Mouse (Mus musculus): ENCODE measurements around the gene Rab11fip4.

The Rab11fip4 gene

DNA sequence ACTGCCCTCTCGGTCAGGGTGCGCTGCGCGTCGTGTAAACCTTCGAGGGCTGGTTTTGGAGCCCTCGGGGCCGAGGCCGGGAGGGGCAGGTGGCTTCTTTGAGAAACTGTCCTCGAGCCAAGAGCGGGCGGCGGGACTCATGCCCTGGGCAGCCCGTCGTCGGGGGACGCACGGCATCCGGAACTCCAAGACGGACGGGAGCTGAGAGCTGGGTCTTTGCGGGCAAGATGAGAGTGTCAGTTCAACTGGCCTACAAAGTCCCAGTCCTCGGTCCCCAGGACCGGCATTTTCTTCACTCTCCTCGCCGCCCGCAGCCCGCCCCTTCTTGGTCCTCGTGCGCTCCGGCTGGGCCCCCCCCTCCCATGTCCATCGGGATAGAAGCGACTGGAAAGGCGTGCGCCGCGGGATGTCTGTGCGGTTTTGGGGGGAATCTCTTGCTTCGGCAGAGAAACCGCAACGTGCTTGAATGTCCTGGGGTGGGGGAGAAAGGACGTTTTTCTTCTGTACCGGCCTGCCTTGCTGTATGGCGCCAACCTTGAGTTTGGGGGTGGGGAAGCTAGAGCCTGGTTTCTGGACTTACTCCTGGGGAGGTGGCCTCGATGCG lies 120.9 kb downstream of the Rab11fip4 start:
- no peak for DNase-seq (ENCODE audit: low read depth, low spot score)

GRCm38 (mm10) chr11:79713184-79713583 lies 122.2 kb downstream of the Rab11fip4 start:
- no peak for DNase-seq (ENCODE audit: low read depth, low spot score)

DNA sequence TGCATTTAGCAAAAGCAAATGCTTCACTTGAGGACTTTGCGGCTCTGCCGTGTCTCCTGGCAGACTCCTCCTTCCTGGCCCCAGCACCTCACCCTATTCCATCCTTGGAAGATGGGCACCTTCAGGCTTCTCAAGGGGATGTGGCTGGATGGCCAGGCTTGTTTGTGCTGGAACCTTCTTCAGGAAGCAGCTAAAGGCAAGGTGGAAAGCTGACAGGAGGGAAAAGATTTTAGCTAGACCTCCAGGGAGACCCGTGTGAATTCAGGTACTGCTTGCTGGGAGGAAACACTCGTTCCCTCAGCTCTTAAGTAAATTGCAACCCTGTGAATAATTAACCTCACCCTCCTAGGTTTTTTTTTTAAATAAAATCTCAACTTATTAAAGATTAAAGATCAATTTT lies 122.7 kb downstream of the Rab11fip4 start:
- DNase-seq (ENCODE audit: low read depth, low spot score) = no peak

DNA sequence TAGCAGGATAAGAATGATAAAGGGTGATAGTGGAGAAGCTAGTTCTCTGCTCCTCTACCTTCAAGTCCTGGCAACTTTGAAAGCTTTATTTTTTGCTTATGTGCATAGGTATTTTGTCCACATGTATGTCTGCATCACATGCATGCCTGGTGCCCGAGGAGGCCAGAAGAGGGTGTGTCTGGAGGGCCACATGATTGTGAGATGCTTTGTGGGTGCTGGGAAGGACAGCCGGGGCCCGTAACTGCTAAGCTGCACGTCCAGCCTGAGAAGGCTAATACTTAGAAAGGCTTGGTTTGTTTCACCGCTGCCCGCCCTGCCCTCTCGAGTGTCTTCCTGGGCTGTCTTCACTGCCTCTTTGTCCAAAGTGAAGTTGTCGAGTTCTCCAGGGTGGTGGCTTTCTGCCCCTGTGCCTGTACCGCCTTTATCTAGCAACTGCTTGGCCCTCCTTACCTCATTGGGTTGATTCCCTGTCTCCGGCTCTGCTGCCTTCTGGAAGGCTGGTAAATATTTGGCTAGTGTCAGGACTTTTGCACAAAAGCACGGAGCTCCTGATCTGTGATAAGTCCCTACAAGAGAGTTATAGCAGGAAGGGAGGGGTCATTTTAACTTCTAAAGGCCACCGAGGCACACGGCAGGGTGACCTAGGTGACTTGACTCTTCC lies 123.2 kb downstream of the Rab11fip4 start:
- DNase-seq (ENCODE audit: low read depth, low spot score) = no peak

DNA sequence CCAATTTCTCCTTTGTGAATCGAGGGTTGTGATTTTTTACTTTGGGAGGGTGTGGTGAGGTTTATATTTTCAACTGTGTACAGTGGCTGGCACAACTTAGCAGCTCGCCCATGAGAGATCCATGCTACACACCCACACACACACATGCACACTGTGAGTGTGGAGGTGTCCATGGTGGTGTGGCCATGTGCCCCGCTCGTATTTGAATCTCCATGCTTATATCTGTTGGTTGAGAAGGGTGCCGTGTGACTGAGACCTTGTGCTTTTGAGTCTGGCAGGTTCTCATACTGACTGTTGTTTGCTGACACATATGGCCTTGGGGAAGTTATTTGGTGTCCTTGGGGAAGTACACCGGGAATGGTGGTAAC lies 123.7 kb downstream of the Rab11fip4 start:
- no peak for DNase-seq (ENCODE audit: low read depth, low spot score)

DNA sequence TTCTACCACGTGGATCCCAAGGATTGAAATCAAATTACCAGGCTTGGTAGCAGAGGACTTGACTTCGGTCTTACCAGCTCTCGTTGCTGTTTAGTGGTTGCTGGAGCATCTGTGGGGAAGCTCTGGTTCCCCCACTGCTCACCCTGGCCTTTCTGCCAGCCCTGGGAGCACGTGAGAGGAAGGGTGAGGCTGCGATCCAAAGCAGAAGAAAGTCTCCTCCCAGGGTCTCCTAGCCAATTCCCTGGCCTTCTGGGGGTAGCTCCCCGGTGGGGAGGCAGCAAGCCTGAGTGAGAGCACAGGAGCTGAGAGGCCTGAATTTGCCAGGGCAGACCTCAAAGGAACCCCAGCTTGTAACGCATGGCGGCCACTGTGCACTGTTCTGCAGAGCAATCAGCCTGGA lies 124.3 kb downstream of the Rab11fip4 start:
- DNase-seq (ENCODE audit: low read depth, low spot score) = no peak

- DNase-seq (ENCODE audit: low read depth, low spot score) = no peak
Observed at GRCm38 (mm10) chr11:79715733-79716452, 124.9 kb downstream of the Rab11fip4 start.

DNA sequence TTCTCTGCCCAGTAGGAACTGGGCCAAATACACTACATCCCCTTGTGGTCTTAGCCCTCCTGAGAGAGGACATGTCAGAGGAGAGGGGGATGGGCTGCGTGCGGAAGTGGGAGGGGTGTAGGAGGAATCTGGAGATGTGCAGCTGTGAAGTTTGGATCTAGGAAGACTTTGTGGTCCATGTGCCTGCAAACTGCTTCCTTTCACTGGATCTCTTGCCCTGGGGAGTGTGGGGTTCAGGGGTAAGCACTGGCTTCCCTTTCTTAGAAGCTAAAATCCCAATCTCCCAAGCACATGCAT lies 125.4 kb downstream of the Rab11fip4 start:
- no peak for DNase-seq (ENCODE audit: low read depth, low spot score)

GRCm38 (mm10) chr11:79717271-79717670 lies 126.3 kb downstream of the Rab11fip4 start:
- DNase-seq (ENCODE audit: low read depth, low spot score) = no peak

GRCm38 (mm10) chr11:79717801-79718200 lies 126.8 kb downstream of the Rab11fip4 start:
- no peak for DNase-seq (ENCODE audit: low read depth, low spot score)

DNA sequence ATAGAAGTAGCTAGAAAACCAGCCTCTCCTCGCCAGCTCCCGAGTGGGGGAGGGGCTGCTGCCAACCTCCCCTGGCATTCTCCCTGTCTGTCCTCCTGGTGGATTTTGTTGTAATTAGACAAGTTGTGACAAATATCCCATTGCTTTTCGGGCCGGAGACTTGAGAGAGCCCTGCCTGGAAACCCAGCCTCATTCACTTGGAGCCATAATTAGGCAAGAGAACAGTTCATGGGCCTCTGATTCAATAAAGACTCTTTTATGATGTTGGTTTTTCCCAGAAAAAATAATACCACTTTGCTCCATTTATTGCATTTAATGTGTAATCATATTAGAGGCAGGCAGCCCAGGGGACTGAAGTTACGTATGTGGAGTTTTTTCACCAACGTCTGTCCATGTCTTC lies 127.2 kb downstream of the Rab11fip4 start:
- no peak for DNase-seq (ENCODE audit: low read depth, low spot score)

DNA sequence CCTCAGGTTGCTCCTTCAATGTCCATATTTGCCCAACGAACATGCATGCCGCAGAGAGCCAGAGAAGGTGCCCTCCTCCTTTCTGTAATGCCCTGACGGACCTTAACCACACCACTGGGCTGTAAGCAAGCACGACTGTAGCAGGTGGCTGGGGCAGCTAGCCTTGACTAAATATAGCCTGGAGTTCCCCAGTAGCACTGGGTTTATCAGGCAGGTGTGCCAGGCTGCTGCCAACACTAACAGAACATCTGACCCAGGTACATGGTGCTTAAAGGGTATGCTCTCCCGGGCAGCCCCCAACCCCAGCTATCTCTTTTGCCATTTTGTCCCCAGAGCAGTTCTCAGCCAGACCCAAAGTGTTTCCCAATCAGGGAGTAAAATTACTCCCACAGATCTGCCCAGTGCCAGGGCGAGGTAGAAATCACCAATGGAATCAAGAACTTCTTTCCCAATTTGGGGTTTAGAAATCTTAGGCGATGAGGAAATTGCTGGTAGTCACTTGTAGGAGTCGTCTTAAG lies 127.9 kb downstream of the Rab11fip4 start:
- DNase-seq (ENCODE audit: low read depth, low spot score) = no peak

DNA sequence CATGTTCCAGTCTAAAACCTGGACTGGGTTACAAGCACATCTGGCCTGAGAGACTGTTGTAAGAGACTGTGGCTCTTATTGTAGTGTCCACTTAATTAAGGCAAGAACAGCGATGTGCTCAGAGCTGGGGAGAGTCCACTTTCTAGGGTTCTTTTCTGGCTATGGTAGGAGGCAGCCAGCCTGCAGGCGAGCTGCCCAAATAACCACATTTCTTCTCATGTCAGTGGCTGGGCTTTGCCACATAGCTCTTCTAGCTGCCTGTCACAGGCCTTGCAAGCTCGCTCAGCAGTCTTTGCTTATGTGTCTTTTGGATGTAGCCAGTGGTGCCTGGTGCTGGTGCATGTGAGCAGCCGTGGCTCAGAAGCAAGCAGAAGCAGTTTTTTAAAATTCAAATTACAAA lies 129.7 kb downstream of the Rab11fip4 start:
- no peak for DNase-seq (ENCODE audit: low read depth, low spot score)

DNA sequence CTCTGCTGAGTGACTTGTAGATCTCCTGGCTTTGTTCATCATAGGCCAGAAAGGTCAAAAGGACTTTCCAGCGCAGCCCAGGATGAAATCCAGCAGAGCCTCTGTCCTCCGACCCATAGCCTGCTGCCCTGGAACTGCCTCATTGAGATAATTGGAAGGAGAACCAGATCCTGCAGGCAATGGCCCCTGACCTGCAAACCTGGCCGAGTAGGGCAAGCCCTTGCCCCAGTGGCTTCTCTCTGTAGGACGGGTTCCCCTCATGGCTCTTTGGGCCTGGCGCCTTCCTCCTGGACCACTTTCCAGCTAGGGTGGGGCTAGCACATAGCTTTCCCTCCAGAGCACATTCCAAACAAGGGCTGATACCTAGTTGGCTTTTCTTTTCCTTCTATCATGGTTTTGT lies 131.8 kb downstream of the Rab11fip4 start:
- DNase-seq (ENCODE audit: low read depth, low spot score) = no peak

GRCm38 (mm10) chr11:79725005-79725404 lies 134.0 kb downstream of the Rab11fip4 start:
- no peak for DNase-seq (ENCODE audit: low read depth, low spot score)

GRCm38 (mm10) chr11:79729231-79730047 lies 138.4 kb downstream of the Rab11fip4 start:
- DNase-seq (ENCODE audit: low read depth, low spot score) = no peak

GRCm38 (mm10) chr11:79730462-79730861 lies 139.4 kb downstream of the Rab11fip4 start:
- DNase-seq (ENCODE audit: low read depth, low spot score) = no peak

DNA sequence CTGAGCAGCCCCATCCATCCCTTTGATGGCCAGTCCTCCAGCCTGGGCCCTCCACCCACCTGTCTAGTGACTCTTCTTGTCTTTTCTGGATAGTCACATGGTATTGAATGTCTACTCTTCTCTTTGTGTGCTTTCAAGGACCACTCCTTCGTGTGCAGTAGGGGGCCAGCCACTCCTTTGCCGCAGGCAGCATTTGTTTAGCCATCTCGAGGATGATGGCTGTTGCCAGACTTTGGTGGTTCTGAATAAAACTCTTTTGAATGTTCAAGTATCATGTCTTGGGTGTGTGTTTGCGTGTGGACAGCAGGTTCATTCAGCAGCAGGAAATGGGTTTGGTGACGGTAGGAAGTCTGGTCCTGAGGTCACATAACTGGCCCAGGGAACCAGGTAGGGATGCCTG lies 140.5 kb downstream of the Rab11fip4 start:
- DNase-seq (ENCODE audit: low read depth, low spot score) = no peak

GRCm38 (mm10) chr11:79733013-79733412 lies 142.0 kb downstream of the Rab11fip4 start:
- DNase-seq (ENCODE audit: low read depth, low spot score) = no peak

GRCm38 (mm10) chr11:79736232-79737006 lies 145.4 kb downstream of the Rab11fip4 start:
- peak; percentile 17 for DNase-seq (ENCODE audit: low read depth, low spot score)

DNA sequence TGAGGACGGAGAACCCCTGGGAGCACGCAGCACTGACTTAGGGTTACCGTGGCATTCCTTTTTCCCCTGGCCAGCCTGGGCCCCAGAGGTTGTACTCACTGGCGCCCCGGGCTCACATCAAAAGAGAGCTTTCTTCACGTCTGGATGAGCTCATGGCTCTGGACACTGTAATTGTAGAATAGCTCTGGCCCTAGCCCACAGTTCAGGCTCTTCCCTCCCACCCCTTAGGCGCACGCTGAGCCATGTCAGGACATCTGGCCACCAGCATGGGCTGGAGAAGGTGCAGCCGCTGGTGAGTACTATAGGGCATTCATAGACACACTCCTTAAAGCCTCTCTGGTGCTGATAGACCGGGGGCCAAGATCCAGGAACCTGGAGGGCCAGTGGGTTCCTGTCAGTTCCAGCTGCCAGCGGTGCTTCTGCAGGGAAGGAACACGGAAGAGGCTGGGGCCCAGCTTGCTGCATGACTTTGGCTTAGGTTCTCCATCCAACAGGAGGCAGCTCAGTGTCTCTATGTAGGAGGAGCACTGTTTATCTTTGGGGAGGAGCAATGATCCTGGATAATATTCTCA lies 146.2 kb downstream of the Rab11fip4 start:
- no peak for DNase-seq (ENCODE audit: low read depth, low spot score)

All from retina, postnatal 7 days (tissue).